Mouse (Mus musculus) layer of hippocampus, adult 8-10 months (tissue): ENCODE results near the gene Grap2. TPM values are rescaled to one million over a fixed set of nuclear protein-coding genes. Genes with fewer than 3 reads are reported as not detected.

Experiments used
- DNase-seq, 2 experiments: peaks; one replicate each; pipeline ENCODE4 v3.0.0; 2022; ENCODE audit warnings: low spot score in 2 of 2
- total RNA-seq, 4 experiments: library from RNA; stranded (reverse); gene quantifications; 2 replicates each; pipeline ENCODE4 v1.2.4; 2022

The Grap2 gene
- total RNA-seq, 4 experiments from 2014 or later = 0.07 to 0.34 (median 0.17) TPM

DNA sequence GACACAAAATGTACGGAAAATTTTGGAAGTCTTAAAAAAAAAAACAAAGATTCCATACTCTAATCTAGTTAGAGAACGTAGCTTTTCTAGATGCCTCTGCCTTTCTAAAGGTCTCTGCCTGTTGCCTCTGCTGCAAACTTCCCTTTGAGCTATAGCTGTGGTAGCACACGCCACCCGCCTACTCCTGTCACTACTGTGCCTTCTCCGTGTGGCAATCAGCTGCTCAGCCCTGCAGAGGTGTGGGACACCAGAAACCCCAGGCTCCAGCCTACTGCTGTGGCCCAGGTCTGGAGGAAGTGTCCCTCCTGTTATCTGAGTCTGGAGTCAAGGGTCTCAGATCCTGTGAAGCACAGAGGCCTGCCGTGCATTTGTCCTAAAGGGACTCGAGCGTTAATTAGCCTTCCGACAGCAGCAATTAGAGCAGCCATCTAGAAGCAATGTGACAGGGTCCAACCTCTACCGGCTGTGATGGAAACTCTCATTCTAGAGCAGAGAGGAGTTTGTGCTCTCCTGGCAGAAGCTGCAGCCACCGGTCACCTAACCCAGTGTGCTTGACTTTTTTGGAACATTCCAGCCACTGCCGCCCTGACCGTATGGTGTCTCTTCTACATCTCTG, 64.5 kb downstream of the Grap2 start:
- DNase-seq = no peak

GRCm38 (mm10) chr15:80639071-80639702, 66.8 kb downstream of the Grap2 start:
- no peak for DNase-seq

- no peak for DNase-seq
Observed at GRCm38 (mm10) chr15:80639874-80640273, 67.5 kb downstream of the Grap2 start.

GRCm38 (mm10) chr15:80641702-80642435, 69.5 kb downstream of the Grap2 start:
- no peak for DNase-seq

DNA sequence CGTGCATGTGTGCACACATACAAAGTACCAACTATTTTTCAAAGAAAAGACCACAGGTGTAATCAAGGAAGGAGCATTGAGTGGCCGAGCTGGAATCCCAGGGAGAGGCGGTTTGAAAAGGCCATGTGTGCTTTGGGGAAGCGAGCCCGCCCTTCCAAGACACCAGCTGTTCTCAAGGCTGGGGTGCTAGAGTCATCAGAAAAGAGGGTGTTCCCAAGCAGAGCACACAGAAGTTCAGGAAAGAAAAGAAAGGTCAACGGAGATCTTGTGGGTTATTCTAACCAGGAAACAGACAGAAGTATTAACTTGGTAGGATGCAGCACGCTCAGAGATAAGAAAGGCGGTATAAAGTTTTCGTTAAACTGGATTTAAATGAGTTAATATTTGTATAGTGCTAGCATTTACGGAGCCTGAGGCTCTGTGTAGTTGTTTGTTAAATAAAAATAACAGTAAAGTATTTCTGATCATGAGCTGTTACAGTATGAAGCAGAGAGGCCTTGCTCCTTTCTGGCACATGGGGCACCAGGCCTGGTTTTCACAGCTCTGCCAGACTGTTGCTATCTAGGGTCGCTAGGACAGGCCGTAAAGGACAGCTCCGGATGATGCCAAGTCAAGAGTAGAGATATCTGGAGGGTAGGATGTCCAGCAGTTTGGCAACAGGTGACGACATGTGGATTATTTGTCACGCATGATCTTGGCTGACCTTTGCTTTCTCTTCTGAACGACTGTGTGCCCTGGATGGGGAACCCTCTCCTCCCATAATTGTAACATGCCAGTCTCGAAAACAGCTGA, 72.8 kb downstream of the Grap2 start:
- DNase-seq = no peak

- DNase-seq = no peak
Observed at GRCm38 (mm10) chr15:80648977-80649606, 76.7 kb downstream of the Grap2 start.

GRCm38 (mm10) chr15:80650412-80650811, 78.0 kb downstream of the Grap2 start:
- no peak for DNase-seq

- DNase-seq = no peak
Observed at GRCm38 (mm10) chr15:80653865-80654264, 81.5 kb downstream of the Grap2 start.

DNA sequence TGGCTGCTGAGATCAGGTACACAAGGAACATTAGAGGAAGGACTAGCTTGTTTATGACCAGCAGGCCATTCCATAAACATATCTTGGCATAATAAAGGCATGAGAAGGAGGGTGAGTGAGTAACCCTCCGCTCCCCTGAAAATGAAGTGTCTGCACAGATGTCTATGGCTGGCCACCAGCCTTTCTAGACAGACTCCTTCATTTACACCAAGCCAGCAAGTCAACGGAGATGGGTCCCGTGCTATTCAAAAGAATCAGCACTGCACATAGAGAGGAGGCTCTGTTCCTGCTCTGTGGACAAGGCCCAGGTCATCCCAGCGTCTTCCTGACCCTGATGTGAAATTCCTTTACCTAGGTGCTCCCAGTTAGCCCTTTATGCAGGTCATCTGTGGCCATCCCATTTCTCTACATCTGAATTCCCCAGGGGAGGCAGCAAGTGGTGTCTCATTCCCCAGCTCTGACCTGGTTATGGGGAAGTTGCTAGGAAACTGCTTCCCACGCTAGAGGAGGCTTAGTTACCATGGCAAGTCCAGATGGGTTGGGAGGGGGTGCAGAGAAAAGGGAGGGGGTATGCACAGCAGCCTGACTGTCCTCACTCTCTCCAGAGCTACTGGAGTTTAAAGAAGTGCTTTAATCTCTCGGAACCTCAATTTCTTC, 86.5 kb downstream of the Grap2 start:
- DNase-seq = no peak

DNA sequence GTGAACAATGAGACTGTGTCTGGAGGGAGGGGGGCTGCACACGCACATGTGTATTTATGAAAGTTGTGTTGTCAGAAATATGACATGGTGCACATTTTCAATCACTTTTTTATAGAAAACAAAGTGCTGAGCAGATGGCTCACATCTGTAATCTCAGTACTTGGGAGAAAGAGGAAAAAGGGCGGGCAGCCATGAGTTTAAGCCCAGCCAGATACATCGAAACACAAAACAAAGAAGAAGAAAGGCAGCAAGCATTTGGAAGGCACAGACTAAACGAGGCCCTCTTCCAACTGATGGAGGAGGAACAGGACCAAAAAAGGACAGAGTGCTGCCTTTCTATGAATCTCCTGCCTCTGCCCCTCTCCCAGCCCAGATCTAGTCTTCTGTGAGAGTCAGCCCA, 88.6 kb downstream of the Grap2 start:
- DNase-seq = no peak

DNA sequence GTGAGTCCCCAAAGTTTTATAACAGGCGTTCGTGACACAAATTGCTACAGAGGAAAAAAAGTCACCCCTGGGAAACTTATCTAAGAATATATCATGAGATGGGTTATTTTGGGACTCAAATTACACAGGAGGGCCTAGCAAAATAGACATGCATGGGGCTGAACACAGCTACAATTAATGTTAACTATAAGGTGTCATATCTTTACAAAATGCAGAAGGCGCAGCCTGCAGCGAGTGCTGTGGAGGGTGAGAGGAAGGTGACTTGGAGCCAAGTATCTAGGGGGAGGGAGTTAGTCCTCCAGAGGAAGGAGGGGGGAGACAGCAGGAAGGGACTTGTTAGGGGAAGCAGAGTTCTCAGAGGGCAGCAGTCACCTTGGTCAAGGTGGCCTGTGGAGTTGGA, 92.0 kb downstream of the Grap2 start:
- no peak for DNase-seq

- no peak for DNase-seq
Observed at GRCm38 (mm10) chr15:80671295-80672252, 99.2 kb downstream of the Grap2 start, which contains the start of gene Fam83f. Gene Fam83f, plus strand, starts transcription at chr15:80671847.

- DNase-seq = no peak
Observed at GRCm38 (mm10) chr15:80672810-80673209, 100.4 kb downstream of the Grap2 start.

DNA sequence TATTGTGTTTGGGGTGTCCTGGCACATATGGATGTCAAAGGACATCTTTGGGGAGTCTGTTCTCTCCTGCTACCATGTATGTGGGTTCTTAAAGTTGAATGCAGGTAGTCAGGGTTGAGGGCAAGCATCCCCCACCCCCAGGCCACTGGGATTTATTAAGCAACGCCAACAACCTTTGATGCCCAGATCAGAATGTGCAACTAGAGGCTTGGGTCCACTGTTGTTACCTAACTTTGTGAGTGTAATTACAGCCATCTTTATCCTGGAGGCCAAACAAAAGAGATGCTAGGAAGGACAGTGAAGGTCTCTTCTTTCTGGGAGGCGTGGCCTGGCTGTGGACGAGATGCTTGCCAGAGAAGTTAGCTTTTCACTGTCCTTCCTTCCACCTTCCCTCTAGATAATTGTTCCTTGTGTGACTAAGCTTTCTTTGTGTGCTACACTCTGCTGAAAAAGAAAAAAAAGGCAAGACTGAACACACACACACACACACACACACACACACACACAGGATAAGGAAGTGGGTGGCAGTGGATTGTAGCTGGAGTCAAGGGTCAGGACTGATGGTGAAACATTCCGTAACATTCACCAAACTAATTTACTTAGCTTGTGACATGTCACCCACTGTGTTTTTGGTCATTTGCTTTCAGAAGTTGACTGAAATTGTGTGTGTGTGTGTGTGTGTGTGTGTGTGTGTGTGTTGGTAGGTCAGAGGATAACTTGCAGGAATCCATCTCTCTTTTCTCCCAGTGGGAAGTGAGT, 101.1 kb downstream of the Grap2 start:
- no peak for DNase-seq

- no peak for DNase-seq
Observed at GRCm38 (mm10) chr15:80674700-80675099, 102.3 kb downstream of the Grap2 start.

DNA sequence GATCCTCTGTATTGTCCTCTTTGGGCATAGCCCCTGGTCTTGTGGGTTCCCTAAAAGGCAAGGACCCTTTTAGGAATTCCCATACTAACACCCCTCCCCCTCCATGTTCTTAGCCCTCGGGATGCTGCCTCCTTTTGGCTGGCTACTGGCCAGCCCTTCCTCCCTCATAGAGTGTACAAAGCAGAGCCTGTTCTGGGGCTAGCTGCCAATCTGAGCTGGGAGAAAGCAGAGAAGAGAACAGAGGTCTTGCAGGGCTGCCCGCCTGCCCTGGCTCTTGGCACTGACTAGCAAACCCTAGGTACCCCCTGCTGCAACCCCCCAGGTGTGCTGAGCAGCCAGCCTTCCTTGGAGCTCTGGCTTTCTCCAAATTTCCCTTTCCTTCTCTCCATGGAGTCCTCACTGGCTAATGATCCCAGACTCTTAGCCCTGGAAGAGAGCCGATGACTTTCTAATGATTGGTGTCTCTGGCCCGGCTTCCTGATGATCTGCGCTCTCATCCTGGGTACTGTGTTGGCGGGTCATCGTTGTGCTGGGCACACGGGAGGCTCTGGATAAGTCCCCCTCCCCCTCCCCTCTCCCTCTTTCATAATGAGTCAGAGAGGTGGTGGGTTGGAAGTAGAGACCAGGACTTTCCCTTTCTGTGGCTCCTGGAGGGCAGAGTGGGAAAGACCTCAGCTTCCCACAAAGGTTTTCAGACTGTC, 107.3 kb downstream of the Grap2 start:
- DNase-seq = peak; percentile 46 to 67

GRCm38 (mm10) chr15:80680347-80681030, 108.1 kb downstream of the Grap2 start:
- no peak for DNase-seq

DNA sequence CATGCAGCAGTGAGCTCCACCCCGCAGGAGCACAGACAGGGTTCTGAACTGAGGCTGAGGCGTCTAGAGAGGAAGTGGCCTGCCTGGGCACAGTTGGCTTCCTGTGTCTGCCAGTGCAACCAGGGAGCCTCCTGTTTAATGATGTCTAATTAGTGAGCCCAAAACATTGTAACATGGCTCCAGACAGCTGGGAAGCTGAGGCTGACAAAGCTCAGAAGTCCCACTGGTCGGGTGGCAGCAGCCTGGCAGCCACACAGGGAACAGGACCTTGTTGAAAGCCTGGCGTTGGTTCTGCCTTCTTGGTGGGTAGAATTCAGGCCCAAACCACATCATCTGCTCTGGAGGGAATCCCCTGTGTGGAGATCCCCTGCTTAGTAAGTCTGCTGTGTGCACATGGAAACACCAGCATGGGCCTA, 109.1 kb downstream of the Grap2 start:
- no peak for DNase-seq
